Mouse (Mus musculus) gastrocnemius, postnatal 14 days (tissue): ENCODE results near the gene Slc35f6. TPM values are rescaled to one million over a fixed set of nuclear protein-coding genes. Genes with fewer than 3 reads are reported as not detected.
"Not testable (repeated sequence)": the region's sequence is repeated elsewhere in the genome, so short reads cannot be mapped to it uniquely, and the experiment has no call there.

ENCODE experiments used
- DNase-seq: peaks from one replicate; pipeline ENCODE4 v3.0.0; 2021; ENCODE audit warnings: mixed read lengths
- intact Hi-C: fragments of 180-260 bp; cut with DNase I; formaldehyde crosslinking; loops from one replicate; pipeline ENCODE4 v1.15.1; 2025; ENCODE audit warnings: low total_unique reads
- total RNA-seq, 2 experiments: library from RNA; stranded (reverse); gene quantifications; 2 replicates each; pipeline ENCODE4 v1.2.3; 2021

The Slc35f6 gene
- total RNA-seq, 2 experiments from 2014 or later: 11.8 to 13.8 TPM

DNA sequence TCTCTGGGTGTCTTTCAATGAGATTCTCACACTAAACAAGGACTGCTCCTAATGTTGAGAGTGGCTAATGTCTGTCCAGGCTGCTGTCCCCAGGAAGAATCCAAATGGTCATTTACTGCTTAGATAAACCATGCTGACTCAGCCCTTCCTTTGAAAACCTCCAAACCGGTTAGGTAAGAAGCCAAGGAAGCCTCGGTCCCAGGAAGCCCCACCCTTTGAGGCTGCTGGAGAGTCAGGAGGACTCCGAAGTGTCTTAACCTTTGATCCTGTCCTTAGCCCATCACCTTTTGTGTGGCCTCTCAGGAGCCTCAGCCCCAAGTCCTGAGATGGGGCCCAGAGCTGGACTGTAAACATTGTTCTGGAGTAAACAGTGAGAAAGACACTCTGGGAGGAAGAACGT, 1.8 kb downstream of the Slc35f6 start:
- intact Hi-C loops: no loop called here
- no peak for DNase-seq

- intact Hi-C loops: no loop called here
- peak; percentile 24 for DNase-seq
Observed at GRCm38 (mm10) chr5:30650756-30651155, 3.0 kb downstream of the Slc35f6 start.

GRCm38 (mm10) chr5:30651554-30651953, 3.8 kb downstream of the Slc35f6 start:
- no peak for DNase-seq
- intact Hi-C loops: no loop called here

DNA sequence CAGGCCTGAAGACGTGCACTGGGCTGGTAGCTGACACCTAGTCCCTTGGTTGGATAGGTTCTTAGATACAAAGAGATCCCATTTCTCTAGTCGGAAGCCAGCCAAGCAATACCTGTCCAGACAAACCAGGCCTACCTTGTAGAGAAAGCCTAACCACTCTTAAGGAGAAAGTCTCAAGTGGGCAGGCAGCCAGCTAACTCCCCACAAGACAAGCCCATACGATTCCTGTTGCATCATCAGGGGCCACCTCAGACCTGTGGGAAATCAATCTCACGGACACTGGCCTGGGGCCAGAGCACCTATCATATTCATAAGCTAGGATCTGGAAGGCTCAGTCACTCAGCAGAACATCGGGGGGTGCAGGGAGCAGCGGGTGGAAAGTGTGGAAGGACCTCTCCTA, 5.5 kb downstream of the Slc35f6 start:
- DNase-seq: no peak
- intact Hi-C loops: no loop called here

DNA sequence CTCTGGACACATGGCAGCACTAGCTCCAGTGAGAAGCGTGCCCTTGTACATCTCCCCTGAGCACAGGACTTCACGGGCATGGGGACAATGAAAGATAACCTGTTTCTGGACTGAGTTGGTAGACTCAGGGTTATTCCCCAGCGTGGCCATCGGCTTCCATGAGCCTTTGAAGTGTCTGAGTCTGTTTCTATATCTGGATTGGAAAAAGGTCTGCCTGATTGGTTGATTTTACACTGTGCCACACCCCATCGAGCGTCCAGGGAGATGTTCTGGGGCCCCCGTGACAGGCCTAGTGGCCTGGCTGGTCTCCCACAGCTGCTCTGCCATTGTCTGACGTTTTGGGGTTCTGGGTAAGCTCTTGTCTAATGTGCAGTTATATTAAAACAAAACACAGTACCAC, 7.3 kb downstream of the Slc35f6 start:
- no peak for DNase-seq
- intact Hi-C loops: no loop called here

- intact Hi-C loops: no loop called here
- DNase-seq: no peak
Observed at GRCm38 (mm10) chr5:30655526-30656195, 7.9 kb downstream of the Slc35f6 start.

DNA sequence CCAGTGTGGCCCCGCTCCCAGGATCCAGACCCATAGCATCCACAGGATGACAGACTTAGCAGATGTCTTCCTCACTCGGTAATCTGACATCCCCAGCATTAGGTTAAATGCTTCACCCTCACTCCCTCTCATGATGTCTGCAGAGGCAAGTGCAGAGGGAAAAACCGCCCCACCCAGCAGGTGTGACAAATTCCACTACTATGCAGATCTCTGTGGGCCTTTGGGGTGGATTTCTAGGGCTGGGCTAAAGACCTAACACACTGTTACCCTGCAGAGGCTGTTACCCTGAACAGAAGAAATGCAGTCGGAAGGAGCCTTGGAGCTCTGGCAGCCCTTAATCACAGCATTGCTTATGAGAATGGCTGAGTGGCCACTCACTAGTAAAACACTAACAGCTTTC, 11.3 kb downstream of the Slc35f6 start:
- no peak for DNase-seq
- intact Hi-C loops: no loop called here

DNA sequence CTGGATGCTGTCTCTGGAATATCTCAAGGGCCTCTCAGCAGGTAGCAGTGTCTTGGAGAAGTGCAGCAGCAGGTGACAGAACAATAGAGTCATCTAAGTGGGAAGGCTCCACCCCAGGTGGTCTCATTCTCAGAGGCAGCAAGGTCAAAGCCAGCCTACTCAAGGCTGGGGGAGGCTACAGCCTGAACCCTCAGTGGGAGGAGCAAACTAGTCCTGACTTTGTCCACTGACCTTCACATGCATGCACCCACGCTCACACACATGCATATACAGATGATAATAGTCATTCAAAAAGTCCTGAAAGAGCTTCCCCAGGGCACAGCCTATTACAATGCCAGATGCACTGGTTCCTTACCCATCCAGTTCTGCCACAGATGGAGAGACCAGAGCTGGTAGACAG, 12.5 kb downstream of the Slc35f6 start:
- intact Hi-C loops: no loop called here
- no peak for DNase-seq

GRCm38 (mm10) chr5:30660813-30661212, 13.1 kb downstream of the Slc35f6 start:
- intact Hi-C loops: no loop called here
- DNase-seq: no peak

GRCm38 (mm10) chr5:30665360-30665759, 17.6 kb downstream of the Slc35f6 start:
- intact Hi-C loops: no loop called here
- DNase-seq: no peak

DNA sequence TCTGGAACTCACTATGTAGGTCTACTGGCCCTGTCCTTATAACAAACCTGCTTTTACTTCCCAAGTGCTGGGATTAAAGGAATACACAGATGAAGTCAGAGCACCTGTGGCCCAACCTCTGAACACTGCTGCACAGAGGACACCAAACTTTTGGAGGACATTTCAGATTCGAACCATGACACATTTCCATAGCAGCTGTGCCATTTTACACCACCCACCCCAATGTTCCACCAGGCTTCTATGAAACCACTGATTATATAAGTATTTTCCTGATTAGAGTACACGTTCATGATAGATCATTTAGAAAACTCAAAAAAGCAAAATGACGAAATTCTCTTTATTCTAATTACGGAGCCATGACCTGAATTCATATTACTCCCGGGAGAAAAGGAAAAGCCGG, 18.2 kb downstream of the Slc35f6 start:
- intact Hi-C loops: no loop called here
- no peak for DNase-seq

DNA sequence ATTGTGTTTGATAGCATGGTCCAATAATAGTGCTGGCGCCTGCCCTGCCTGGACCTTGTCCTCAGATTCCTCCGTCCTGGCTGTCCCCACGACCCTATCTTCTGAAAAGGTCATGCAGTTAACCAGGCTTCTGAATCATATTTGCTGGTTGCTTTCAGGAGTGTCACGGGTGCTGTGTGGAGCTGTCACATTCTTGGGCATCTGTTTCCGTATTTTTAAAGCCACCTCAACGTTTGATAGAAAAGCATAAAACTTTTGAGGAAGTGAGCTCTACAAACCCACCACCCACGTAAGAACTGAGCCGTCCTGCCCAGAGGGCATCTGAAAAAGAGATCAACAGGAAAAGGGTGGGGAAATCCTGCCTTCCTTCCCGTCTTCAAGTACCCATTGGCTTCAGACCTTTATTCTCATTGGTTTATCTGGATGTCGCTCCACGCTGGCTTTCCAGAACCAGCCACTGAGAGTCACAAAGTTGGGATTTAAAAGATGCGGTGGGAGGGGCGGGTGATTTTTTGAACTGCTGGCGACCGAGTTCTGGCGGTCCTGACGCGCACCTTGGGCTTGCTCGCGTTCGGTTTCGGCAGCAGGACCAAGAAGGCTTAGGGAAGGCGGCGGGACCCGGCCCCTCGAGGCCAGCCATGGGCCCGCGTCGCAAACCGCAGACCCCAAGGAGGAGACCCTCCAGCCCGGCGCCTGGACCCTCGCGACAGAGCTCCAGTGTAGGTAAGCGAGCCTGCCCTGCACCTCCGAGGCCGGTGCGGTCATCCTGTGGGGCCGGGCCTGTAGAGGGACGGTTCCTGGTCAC, 18.9 kb downstream of the Slc35f6 start, which contains the start of gene Cenpa:
Gene Cenpa, plus strand, starts transcription at position 387 of the 805 bp plus-strand sequence.
- DNase-seq: peak; percentile 83
- intact Hi-C loops: no loop called here

GRCm38 (mm10) chr5:30667215-30667614, 19.5 kb downstream of the Slc35f6 start:
- DNase-seq: no peak
- intact Hi-C loops: no loop called here

GRCm38 (mm10) chr5:30667686-30668085, 20.0 kb downstream of the Slc35f6 start:
- intact Hi-C loops: no loop called here

DNA sequence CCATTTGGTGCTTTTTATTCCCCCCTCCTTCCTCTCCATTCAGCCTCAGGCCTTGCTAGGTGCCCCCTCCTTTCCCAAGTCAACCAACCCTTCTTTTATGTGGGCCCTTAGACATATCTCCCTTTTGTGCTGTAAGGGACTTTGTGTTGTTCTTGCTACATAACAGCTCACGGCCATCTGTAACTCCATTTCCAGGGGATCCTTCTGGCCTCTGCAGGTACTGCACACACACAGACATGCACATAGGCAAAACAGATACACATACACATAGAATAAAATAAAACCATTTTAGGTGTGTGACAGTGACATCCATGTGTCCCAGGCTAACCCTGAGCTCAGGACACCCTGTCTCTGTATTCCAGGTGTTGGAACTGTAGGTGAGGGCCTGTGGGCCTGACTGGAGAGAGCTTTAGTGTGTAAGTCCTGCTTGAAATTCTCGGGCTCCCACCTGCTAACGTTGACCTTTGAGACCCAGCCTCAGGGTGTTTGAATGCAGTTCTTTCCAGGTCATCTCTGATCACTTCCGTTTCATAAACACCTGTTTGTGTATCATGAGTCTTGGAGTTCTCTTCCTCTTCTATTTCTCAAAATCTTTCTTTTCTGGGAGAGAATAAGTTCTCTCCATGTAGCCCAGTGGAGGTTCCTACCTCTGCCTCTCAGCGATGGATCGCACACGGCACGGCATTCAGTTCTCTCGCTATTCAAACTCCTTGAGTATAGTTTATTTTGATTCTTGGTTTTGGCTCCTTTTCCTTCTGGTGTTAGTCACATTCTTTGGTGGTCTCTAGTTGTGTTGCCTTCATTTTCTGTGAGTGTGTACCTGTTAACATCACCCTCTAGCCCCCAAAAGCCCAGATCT, 21.1 kb downstream of the Slc35f6 start:
- no peak for DNase-seq
- intact Hi-C loops: no loop called here

More at GRCm38 (mm10) chr5:30667686-30668085, 20.0 kb downstream of the Slc35f6 start:
- no peak for DNase-seq

- no peak for DNase-seq
- intact Hi-C loops: no loop called here
Observed at GRCm38 (mm10) chr5:30669496-30669830, 21.7 kb downstream of the Slc35f6 start.

- intact Hi-C loops: no loop called here
- no peak for DNase-seq
Observed at GRCm38 (mm10) chr5:30670091-30670490, 22.4 kb downstream of the Slc35f6 start.

GRCm38 (mm10) chr5:30674001-30674400, 26.3 kb downstream of the Slc35f6 start:
- DNase-seq: no peak
- intact Hi-C loops: no loop called here

DNA sequence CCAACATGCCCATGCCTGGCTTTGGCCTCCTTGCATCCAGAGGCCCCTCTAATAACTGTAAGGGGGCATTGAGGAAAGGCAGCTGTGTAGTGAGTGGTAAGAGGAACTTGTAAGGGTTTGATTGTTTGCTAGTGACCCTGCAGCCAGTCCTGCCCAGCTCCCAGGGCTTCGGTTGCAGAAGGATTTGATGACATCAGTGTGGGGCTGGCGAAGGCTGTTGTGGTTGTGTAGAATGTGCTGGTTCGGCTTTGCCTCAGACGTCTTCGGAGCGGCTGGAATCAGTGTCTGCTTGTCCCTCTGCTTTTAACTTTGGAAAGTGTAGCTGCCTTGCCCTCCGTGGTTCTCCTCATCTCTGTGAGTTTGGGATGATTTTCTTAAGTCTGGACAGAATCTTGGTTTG, 29.1 kb downstream of the Slc35f6 start:
- intact Hi-C loops: no loop called here
- DNase-seq: no peak

DNA sequence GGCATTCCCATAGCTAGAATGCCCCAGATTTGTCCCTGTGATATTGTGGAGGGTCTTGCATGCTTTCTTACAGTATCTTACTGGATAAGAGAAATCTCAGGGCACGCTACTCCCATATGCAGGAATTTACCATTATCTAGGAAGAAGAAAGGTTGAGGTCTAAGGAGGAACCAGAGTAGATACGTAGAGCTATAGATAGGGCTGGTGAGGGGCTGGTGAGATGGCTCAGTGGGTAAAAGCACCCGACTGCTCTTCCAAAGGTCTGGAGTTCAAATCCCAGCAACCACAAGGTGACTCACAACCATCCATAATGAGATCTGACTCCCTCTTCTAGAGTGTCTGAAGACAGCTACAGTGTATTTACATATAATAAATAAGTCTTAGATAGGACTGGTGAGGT, 30.3 kb downstream of the Slc35f6 start:
- intact Hi-C loops, DNase-seq: not testable (repeated sequence)
